Mouse (Mus musculus): ENCODE results near the gene Gm13272. TPM values are rescaled to one million over a fixed set of nuclear protein-coding genes. Genes with fewer than 3 reads are reported as not detected.
"Not testable (repeated sequence)": the region's sequence is repeated elsewhere in the genome, so short reads cannot be mapped to it uniquely, and the experiment has no call there.

Gene Gm13272
- polyA plus RNA-seq, 2 experiments from 2014 or later: not detected

- ATAC-seq: not testable (repeated sequence)
Observed at GRCm38 (mm10) chr4:88788402-88788801, 8.8 kb downstream of the Gm13272 start, which contains the start of gene Gm13277. Gene Gm13277 (plus strand): TSS chr4:88788632.

GRCm38 (mm10) chr4:88791250-88791649 lies 11.6 kb downstream of the Gm13272 start, which contains the start of gene Gm13278:
Gene Gm13278 (plus strand): TSS chr4:88791550.
- ATAC-seq: not testable (repeated sequence)

- ATAC-seq: not testable (repeated sequence)
Observed at GRCm38 (mm10) chr4:88793936-88794675, 14.5 kb downstream of the Gm13272 start, which contains the start of gene Gm13275. Gene Gm13275 (plus strand): TSS chr4:88794487.

GRCm38 (mm10) chr4:88797097-88797496 lies 17.4 kb downstream of the Gm13272 start, which contains the start of gene Gm13279:
Gene Gm13279 (plus strand): TSS chr4:88797397.
- not testable (repeated sequence) for ATAC-seq

- not testable (repeated sequence) for ATAC-seq
Observed at GRCm38 (mm10) chr4:88799365-88799764, 19.7 kb downstream of the Gm13272 start, which contains the start of gene Gm13285. Gene Gm13285 (plus strand): TSS chr4:88799665.

GRCm38 (mm10) chr4:88802954-88803353 lies 23.3 kb downstream of the Gm13272 start, which contains the start of gene Gm13287:
Gene Gm13287 (plus strand): TSS chr4:88803254.
- not testable (repeated sequence) for ATAC-seq

- not testable (repeated sequence) for ATAC-seq
Observed at GRCm38 (mm10) chr4:88805231-88805630, 25.6 kb downstream of the Gm13272 start, which contains the start of gene Gm13288. Gene Gm13288 (plus strand): TSS chr4:88805531.

- not testable (repeated sequence) for ATAC-seq
Observed at GRCm38 (mm10) chr4:88805761-88806160, 26.1 kb downstream of the Gm13272 start.

- no peak for ATAC-seq
Observed at GRCm38 (mm10) chr4:88815928-88816327, 36.3 kb downstream of the Gm13272 start, which contains the start of gene Ifna7. Gene Ifna7 (plus strand): TSS chr4:88816228.

GRCm38 (mm10) chr4:88819659-88820058 lies 40.0 kb downstream of the Gm13272 start, which contains the start of gene Ifna11:
Gene Ifna11 (plus strand): TSS chr4:88819959.
- no peak for ATAC-seq

- ATAC-seq: no peak
Observed at GRCm38 (mm10) chr4:88822995-88823394, 43.3 kb downstream of the Gm13272 start.

- ATAC-seq: not testable (repeated sequence)
Observed at GRCm38 (mm10) chr4:88827116-88827515, 47.5 kb downstream of the Gm13272 start, which contains the start of gene Ifna6. Gene Ifna6 (plus strand): TSS chr4:88827416.

Other genes starting within 250 kb of the Gm13272 start
- not detected for gene Ifna15, start 221.6 kb upstream of the Gm13272 start, polyA plus RNA-seq (2017; shearing (Covaris generic))
- not detected for gene Ifna14, start 208.1 kb upstream of the Gm13272 start, polyA plus RNA-seq (2017; shearing (Covaris generic))
- gene Ifna9, start 187.5 kb upstream of the Gm13272 start, polyA plus RNA-seq (2017; shearing (Covaris generic)): not detected
- gene Ifna12, start 176.5 kb upstream of the Gm13272 start, polyA plus RNA-seq (2017; shearing (Covaris generic)): not detected
- gene C87499, start 145.4 kb upstream of the Gm13272 start, polyA plus RNA-seq (2017; shearing (Covaris generic)): not detected
- gene Ifna13, start 135.4 kb upstream of the Gm13272 start, polyA plus RNA-seq (2017; shearing (Covaris generic)): not detected
- not detected for gene Ifna16, start 102.9 kb upstream of the Gm13272 start, polyA plus RNA-seq (2017; shearing (Covaris generic))
- not detected for gene Ifna2, start 95.9 kb upstream of the Gm13272 start, polyA plus RNA-seq (2017; shearing (Covaris generic))
- gene Ifnab, start 88.5 kb upstream of the Gm13272 start, polyA plus RNA-seq (2017; shearing (Covaris generic)): not detected
- not detected for gene Gm26566, start 58.0 kb upstream of the Gm13272 start, polyA plus RNA-seq (2017; shearing (Covaris generic))
- 10 to 100 TPM; 31.9 to 33.2 TPM for gene Klhl9, start 57.4 kb upstream of the Gm13272 start, polyA plus RNA-seq (2017; shearing (Covaris generic))
- not detected for gene Gm13271, start 25.0 kb upstream of the Gm13272 start, polyA plus RNA-seq (2017; shearing (Covaris generic))
- gene Gm13283, start 19.7 kb upstream of the Gm13272 start, polyA plus RNA-seq (2017; shearing (Covaris generic)): under 1 TPM in 1 of 2 experiments, not detected in 1; 0.37 TPM
- not detected for gene Gm13290, start 6.0 kb upstream of the Gm13272 start, polyA plus RNA-seq (2017; shearing (Covaris generic))
- not detected for gene Gm13289, start 2.9 kb upstream of the Gm13272 start, polyA plus RNA-seq (2017; shearing (Covaris generic))
- not detected for gene Ifnz, start 2.3 kb downstream of the Gm13272 start, polyA plus RNA-seq (2017; shearing (Covaris generic))
- not detected for gene Gm13276, start 5.9 kb downstream of the Gm13272 start, polyA plus RNA-seq (2017; shearing (Covaris generic))
- gene Gm13277, start 8.8 kb downstream of the Gm13272 start, polyA plus RNA-seq (2017; shearing (Covaris generic)): not detected
- gene Gm13278, start 11.7 kb downstream of the Gm13272 start, polyA plus RNA-seq (2017; shearing (Covaris generic)): not detected
- gene Gm13275, start 14.6 kb downstream of the Gm13272 start, polyA plus RNA-seq (2017; shearing (Covaris generic)): not detected
- not detected for gene Gm13279, start 17.5 kb downstream of the Gm13272 start, polyA plus RNA-seq (2017; shearing (Covaris generic))
- under 1 TPM in 1 of 2 experiments, not detected in 1; 0.38 TPM for gene Gm13285, start 19.8 kb downstream of the Gm13272 start, polyA plus RNA-seq (2017; shearing (Covaris generic))
- gene Gm13287, start 23.4 kb downstream of the Gm13272 start, polyA plus RNA-seq (2017; shearing (Covaris generic)): not detected
- not detected for gene Gm13288, start 25.7 kb downstream of the Gm13272 start, polyA plus RNA-seq (2017; shearing (Covaris generic))
- not detected for gene Ifna7, start 36.4 kb downstream of the Gm13272 start, polyA plus RNA-seq (2017; shearing (Covaris generic))
- not detected for gene Ifna11, start 40.1 kb downstream of the Gm13272 start, polyA plus RNA-seq (2017; shearing (Covaris generic))
- not detected for gene Ifna6, start 47.6 kb downstream of the Gm13272 start, polyA plus RNA-seq (2017; shearing (Covaris generic))
- gene Ifna5, start 55.7 kb downstream of the Gm13272 start, polyA plus RNA-seq (2017; shearing (Covaris generic)): not detected
- not detected for gene Ifna4, start 62.0 kb downstream of the Gm13272 start, polyA plus RNA-seq (2017; shearing (Covaris generic))
- gene Ifna1, start 70.2 kb downstream of the Gm13272 start, polyA plus RNA-seq (2017; shearing (Covaris generic)): not detected
- not detected for gene Ifne, start 100.4 kb downstream of the Gm13272 start, polyA plus RNA-seq (2017; shearing (Covaris generic))

Data from activated CD4-positive, CD25-positive, alpha-beta regulatory T cell, adult 4 months (primary cell).